Mouse (Mus musculus) regulatory T cell (primary cell): ENCODE results near the gene Spon1.

Source experiments
- in situ Hi-C: fragments of 300-600 bp; cut with MboI, MseI; formaldehyde crosslinking; loops from one replicate; pipeline ENCODE4 v1.15.1; 2025; ENCODE audit warnings: high pct_unique_total_duplicates

Spon1 gene

DNA sequence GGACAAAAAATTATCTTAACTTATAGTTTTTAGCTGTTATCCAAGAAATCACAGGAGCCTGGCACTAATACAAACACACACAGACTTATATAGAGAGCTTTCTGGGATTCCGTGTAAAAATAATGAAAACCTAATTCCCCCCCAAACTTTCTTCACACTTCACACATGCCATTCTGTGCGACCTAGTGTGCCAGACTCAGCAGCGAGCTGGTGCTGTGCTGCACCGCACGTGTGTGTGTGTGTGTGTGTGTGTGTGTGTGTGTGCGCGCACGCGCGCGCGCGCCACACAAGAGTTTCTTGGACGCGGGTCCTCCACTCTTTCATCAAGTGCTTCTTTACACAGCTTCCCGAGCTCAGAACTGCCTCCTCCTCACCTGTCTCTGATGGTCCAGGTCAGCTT, 292.4 kb downstream of the Spon1 start:
- in situ Hi-C loops, result loop anchor here (25.0 kb wide), 2 partner anchors 154 to 429 kb away; no protein-coding TSS in a partner anchor

DNA sequence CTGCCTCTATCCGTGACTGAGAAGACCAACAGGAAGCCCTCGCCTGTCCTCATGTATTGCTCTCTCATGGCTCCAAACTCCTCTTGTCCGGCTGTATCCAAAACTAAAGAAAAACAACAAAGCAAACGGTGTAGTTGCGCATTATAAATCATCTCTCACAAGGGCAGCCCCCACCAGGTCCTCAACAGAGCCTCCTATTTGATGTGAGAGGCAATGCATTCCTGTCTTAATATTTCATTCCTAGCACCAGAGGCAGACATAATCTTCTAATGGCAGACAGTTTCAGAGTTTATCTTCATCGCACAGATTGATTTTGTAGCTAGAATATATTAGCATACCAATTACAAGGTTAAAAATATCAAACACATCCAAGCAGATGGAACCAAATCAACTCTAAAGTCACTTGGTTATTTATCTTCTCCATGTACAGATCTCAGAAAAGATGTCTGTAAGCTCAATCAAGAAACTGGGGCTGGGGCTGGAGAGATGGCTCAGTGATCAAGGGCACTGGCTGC, 293.2 kb downstream of the Spon1 start:
- in situ Hi-C loops, result loop anchor here (25.0 kb wide), 2 partner anchors 153 to 428 kb away; no protein-coding TSS in a partner anchor

DNA sequence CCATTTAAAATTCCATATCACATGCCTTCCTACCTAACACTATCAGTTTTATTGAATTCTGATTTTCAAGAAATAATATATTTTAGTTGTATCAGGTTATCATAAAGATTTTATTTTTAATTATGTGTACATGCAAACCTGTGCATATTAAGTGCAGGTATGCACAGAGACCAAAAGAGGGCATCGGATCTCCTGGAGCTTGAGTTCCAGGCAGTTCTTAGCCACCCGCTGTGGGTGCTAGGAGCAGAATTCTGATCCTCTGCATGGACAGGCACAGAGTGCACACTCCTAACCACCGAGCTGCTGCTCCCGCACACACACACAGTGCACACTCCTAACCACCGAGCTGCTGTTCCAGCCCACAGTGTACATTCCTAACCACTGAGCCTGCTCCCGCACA, 294.6 kb downstream of the Spon1 start:
- in situ Hi-C loops, result loop anchor here (25.0 kb wide), 2 partner anchors 152 to 427 kb away; no protein-coding TSS in a partner anchor

DNA sequence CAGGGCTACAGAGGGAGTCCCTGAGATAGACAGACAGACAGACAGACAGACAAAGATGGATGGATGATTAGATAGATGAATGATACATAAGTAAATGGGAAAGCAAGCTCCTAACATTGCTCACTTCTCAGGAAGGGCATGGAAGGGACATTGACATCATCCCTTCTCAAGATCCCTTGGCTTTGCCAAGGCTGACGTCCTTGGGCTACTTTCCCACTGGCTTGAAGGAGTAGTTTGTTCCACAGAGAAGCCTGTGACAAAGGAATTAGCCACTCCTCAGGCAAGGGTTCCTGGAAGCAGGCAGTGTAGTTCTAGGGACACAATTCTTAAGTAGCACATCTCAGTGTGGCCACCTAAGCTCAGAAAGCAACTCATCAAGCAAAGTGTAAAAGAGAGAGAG, 296.7 kb downstream of the Spon1 start:
- in situ Hi-C loops, result loop anchor here (25.0 kb wide), 2 partner anchors 150 to 425 kb away; no protein-coding TSS in a partner anchor

DNA sequence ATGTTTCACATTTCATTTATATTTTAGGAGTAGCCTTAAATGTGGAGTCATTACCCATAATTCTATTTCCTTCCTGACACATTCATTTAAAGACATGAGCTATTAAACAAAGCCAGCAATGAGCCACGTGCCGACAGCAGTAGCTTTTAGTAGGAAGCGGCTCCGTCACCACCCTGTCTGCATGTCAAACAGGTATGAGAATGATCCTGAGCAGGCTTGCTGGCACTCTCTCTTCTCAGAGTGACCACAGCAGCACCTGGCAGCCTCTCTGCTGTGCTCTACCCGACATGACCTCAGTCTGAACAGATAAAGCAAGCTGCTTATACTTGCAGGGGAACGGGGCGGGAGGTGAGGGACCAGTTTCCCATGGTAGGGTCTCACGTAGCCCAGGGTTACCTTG, 297.7 kb downstream of the Spon1 start:
- in situ Hi-C loops, result loop anchor here (25.0 kb wide), 2 partner anchors 149 to 424 kb away; no protein-coding TSS in a partner anchor

DNA sequence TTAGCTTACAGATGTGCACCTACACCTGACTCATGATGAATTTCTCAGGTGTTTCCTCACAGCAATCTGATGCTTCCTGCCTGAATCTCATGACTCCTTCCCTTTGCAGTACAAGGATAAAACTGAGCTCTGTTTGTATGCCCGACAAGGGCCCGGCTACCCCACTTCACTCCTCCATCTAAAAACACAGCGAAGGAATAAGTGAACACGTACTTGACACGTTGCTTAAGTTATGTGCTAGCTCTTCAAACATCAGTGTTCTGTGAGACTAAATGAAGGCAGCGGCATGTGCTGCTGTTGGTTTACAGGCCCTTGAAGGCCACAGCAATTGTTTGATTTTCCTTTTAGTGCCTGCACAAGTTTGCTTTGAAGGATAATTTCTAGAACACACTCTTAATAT, 298.2 kb downstream of the Spon1 start:
- in situ Hi-C loops, result loop anchor here (25.0 kb wide), 2 partner anchors 148 to 423 kb away; no protein-coding TSS in a partner anchor

DNA sequence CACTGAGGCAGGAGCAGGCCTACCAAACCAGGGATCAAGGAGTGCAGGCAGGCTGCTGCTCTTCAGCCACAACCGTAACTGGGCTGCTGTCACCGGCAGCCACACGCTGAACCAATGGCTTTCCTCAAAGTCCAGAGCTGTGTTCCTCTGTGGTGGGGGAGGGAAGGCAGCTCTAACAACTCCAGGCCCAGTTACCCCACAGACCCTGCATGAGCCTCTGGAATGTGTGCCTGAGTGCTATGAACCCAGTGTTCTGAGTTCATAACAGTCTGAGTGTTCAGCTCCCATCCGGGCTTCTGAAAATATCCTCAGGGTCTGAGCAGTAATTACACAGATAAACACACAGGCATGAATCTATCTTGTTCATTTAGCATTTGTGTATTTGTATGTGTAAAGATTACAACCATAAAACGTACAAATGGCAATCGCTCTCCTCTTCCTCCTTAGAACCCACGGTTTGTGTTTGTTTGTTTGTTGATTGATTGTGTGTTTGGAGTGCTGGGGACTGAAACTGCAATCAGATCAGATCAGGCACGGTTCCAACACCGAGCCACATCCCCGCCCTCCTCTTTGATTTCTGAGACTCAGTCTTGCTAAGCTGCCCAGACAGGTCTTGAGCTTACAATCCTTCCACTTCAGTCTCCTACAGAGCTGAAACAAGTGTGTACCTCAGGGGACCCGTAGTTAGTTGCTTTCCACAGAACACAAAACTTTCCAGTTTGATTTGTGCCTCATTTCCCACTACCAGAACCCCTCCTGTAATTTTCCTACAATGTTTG, 299.8 kb downstream of the Spon1 start:
- in situ Hi-C loops, result loop anchor here (25.0 kb wide), 2 partner anchors 147 to 422 kb away; no protein-coding TSS in a partner anchor

DNA sequence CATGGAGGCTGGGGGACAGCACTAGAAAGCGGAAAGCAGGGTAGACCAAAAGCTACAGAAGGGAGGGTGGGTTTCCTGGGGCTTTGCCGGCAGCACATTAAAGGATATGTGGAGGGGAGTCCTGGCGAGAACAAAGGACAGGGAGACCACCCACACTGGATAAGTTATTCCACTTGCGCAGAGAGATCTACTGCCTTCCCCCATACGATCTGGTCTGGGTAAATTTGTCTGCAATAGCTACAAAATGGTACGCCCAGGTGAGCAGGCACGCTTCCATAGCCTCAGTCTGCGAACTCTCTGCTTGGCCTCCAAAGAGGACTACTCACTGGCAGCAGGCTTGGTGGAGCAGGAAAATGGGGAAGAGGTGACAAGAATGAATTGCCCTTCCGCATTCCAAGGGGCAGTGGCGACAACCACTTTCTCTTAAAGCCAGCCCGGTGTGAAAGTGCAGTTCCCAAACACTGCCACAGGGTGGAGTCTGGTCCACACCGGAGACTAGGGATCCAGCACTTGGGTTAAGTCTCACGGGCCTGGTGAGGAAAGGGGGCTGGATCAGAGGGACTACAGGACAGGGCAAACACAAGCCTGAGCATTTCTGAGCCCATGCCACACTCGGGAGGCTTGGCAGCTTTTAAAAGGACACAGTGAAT, 300.9 kb downstream of the Spon1 start:
- in situ Hi-C loops, result loop anchor here (25.0 kb wide), 2 partner anchors 146 to 421 kb away; no protein-coding TSS in a partner anchor

DNA sequence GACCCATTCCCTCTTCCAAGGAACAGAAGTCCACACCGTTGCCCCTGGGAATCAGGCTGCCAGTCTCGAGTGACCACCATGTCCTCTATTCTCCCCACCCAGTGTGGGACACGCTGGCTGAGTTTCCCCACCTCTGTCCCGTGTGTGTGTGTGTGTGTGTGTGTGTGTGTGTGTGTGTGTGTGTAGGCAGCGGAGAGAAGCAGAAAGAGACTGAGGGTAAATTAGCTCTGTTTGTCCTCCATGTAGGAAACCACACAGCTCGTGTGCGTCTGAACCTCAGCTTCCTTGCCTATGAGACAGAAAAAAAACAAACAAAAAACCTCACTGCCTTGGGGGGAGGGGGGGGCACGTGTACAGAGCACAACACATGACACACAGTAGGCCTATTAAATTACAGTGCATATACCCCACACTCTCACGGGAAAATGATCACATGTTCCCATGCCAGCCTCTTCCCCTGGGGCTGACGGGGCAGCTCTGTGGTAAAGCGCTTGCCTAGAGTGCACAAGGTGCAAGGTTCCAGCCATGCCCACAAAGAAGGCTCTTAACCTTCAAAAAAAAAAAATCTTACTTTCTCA, 303.2 kb downstream of the Spon1 start:
- in situ Hi-C loops, result loop anchor here (25.0 kb wide), 2 partner anchors 143 to 418 kb away; no protein-coding TSS in a partner anchor

DNA sequence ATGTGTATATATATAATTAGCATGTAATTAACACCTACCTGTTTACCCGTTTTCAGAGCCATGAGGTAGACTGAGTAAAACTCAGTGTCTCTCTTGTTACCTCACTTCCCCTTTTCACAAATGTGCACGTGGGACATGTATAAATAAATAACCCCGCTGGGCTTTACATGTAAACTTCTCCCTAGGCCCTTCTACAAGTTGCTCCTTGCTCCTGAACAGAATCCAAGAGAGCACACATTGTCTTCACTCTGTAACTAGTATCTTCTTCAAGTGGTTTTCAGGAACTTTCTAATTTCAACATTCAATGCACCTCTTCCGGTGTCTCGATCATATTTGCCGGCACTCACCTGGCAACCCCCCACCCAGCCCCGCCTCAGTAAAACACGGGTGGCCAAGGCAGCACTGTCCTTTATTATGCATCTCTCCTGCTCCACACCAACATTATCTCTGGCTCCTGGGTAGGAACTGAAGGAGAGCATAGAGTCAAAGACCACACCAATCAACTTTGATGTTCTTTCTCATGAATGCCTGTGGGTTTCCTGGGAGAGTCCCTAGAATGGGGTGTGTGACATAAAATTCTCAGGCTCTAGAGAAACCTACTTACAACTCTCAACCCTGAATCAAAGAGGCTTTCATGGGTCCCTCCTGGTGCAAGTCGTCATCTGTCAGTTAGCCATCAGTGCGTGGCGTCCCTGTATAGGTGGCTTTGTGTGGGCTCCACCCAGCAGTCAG, 304.1 kb downstream of the Spon1 start:
- in situ Hi-C loops, result loop anchor here (5.0 to 25.0 kb wide), 3 partner anchors 37 to 417 kb away; no protein-coding TSS in a partner anchor

DNA sequence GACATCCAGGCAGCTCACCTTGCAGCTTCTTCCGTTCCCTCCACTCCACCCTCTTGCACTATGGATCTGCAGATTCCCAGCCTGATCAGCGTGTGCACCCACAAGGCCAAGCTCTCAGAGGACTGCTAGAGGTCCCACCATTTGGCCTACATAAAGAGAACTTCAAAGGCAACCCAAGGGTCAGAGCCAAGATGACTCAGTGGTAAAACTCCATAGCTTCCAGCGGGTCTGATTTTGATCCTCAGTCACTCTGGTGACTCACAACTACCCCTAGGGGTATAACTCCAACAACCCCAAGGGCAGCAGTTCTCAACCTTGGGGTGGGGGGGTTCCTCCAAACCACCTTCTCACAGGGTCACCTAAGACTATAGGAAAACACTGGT, 304.7 kb downstream of the Spon1 start:
- in situ Hi-C loops, result loop anchor here (5.0 to 25.0 kb wide), 3 partner anchors 37 to 417 kb away; no protein-coding TSS in a partner anchor

DNA sequence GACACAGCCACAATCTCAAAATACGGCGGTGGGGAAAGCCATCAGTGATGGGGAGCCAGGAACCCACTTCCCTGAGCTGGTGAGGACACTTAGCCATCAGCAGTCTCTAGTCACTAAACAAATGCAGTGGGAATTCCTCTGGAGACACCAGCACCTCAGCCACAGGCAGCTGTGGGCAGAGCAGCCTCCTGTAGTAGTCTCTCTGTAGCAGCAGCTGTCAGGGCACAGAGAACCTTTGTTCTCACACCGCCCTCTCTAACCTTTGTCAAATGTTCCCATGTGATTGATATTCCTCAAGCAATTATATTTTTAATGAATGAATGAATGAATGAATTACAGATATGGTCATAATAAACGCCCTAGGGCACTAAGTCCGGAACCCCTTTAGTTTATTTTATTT, 305.6 kb downstream of the Spon1 start:
- in situ Hi-C loops, result loop anchor here (5.0 to 25.0 kb wide), 3 partner anchors 36 to 416 kb away; no protein-coding TSS in a partner anchor

DNA sequence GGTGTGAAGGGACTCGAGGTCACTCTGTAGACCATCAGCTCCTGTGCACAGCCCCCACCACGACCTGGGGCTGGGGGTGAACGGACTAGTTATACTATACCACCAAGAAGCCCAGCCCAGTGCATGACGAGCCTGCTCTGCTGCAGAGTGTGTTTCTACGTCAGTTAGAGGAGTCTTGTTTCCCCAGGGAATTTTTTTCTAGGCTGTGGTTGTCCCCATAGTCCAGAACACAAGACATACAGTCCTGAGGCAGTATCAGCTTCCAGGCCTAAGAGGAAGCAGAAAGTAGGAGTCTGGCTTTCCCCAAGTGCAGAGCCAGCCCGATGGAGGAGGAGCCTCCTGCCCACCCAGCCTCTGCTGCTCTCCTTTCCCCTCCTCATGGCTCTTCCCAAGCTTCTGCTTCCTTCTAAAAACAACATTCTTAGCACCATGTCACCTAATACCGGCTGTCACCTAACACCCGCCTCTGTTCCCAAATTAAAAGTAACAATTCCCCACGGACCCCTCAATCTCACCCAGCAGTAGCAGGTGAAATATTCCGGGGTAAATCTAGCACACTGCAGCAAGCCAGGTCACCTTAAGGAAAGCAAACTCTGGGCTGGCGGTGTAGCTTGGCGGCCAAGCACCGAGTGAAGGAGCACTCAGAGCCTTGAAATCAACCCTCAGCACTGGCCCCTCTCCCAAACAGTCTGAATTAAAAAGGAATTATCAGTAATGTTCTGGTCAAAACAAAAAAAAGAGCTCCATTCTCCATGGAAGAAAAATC, 306.2 kb downstream of the Spon1 start:
- in situ Hi-C loops, result loop anchor here (5.0 to 25.0 kb wide), 3 partner anchors 35 to 415 kb away; no protein-coding TSS in a partner anchor

DNA sequence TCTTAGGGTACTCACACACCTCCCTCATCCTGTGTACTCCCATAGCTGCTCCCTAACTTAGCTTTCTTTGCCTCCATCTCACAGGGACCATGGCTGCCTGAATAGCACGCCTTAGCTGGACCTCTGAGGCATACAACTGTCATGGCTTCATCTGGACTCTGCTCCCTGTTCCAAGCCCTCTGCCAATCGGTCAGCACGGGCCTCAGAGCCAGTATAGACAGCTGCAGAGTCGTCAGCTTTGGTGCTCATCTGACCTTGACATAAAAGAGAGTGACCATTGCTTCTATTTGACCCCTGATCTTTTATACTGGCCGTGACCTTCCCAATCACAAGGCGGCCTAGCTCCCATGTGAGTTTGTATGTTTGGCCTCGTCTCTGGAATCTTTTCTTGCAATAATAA, 308.3 kb downstream of the Spon1 start:
- in situ Hi-C loops, result loop anchor here (5.0 to 25.0 kb wide), 3 partner anchors 33 to 413 kb away; no protein-coding TSS in a partner anchor

DNA sequence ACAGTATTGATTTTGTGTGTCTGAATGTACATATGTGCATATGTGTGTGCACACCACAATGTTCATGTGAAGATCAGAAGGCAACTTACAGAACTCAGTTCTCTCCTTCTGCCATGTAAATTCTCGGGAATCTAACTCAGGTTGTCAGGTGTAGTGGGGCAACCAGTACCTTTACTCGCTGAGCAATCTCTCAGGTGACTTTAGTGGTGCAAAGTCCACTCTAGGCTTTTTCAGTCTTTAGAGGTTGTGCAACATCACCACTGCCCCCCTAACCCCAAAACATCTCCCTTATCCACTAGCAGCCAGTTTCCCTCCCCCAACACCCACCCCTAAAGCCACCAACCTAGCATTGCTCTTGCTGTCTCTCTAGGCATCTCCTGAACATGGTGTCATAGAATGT, 308.8 kb downstream of the Spon1 start:
- in situ Hi-C loops, result loop anchor here (5.0 to 25.0 kb wide), 3 partner anchors 33 to 413 kb away; no protein-coding TSS in a partner anchor

DNA sequence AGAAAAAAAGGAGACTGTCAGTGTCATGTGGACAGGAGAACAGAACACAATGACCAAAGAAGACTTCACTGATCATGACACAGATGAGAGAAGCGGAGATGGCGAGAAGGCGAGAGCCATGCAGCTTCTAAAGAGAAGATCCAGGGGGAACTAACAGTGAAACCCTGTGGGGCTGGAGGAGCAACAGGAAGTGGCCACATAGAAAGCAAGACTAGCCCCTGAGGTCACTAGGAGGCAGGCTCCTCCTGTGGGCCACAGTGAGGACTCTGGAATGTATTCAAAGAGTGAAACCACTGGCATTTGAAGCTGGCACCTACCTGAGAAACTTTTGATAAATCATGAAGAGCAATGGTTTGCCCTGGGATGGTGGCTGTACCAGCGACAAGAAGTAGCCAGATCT, 313.5 kb downstream of the Spon1 start:
- in situ Hi-C loops, result no loop called here

DNA sequence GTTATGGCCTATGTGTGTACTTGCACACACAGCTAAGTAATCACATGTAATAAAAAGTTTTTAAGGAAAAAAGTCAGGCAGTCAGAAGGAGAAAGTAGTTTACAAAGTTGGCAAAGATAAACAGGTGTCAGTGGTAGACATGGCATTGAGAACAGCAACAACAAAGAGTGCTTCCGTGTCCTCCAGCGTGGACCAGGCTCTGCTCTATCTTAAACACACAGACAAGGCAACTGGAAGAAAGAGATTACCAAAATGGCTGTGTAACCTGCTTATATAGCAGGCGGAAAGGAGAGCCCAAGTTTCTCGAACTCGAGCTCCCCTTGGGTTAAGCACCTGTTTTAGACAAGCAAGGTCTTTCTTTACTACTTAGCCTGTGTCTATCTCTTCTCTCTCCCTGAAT, 314.5 kb downstream of the Spon1 start:
- in situ Hi-C loops, result loop anchor here (10.0 kb wide), 1 partner anchor 705 kb away; no protein-coding TSS in a partner anchor

DNA sequence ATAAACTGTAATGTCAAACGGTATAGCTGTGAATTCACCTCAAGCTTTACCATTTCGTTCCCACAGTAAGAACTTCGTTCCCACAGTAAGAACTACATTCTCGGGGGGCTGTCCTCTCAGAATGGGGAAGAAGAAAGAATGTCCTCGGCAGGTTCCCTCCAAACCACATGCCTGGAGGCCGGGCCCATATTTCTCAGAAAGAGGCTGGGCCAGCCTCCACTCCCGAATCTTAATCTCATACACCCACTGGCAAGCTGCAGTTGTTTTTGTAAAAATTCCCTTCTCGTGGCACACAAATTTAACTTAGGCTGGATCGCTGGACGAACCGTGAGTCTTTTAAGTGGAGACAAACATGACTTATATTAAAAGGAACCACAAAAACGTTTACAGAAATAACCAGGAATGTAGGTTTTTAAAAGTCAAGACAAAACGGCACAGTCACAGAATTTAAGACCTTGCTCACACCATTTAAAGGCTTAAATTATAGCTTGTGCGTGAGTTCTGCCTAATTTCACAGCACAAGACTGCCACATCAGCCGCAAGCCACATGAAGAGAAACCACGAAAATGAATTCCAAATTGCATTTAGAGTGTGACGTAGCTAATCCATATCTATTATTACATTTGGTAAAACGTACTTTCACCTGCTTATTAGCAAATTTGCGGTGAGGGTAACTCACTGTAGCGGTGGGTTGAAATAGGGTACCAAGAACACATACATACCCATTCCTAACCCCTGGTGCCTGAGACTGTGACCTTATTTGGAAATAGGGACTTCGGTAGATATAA, 316.0 kb downstream of the Spon1 start:
- in situ Hi-C loops, result loop anchor here (10.0 kb wide), 1 partner anchor 707 kb away; no protein-coding TSS in a partner anchor

DNA sequence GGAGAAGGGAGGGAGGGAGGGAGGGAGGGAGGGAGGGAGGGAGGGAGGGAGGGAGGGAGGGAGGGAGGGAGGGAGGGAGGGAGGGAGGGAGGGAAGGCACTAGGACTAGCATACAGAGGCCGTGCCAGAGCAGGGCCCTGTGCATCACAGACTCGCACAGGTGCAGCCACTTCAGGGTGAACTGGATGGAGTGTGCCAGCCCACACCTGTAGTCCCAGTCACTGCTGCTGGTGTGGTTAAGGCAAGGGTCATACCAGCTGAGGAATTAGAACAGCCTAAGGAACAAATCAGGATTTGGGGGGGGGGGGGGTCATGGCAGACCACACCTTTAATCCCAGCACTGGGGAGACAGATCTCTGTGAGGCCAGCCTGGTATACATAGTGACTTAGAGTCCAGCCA, 317.3 kb downstream of the Spon1 start:
- in situ Hi-C loops, result loop anchor here (10.0 kb wide), 1 partner anchor 708 kb away; no protein-coding TSS in a partner anchor
